Comparison of ENCODE assay signal across 1 mouse cellular context in genomic region chr9:67860273-67860672, GRCm38 (mm10).
A peak's percentile ranks its signal among the peaks of the same experiment; 100 is the strongest.
TF ChIP-seq lines count a peak whose summit lies in the region.

No protein-coding gene starts in this region.

TF ChIP-seq in MEL, 35 proteins besides CTCF, POLR2A, EP300 and RAD21 (continued from another document):
- TF ChIP-seq TCF12 (IDR thresholded peaks at IDR 0.05; ENCODE audit: low read depth, low read length), result peak; percentile 94
